Mouse (Mus musculus) lung, postnatal 25 days (tissue): ENCODE measurements around the gene Cblb.

Experiments
- DNase-seq: peaks from one replicate; pipeline ENCODE4 v3.0.0; 2022; ENCODE audit warnings: low spot score

Gene Cblb

GRCm38 (mm10) chr16:52038821-52039220 lies 7.8 kb downstream of the Cblb start:
- DNase-seq: no peak

GRCm38 (mm10) chr16:52040937-52041336 lies 9.9 kb downstream of the Cblb start:
- DNase-seq: no peak

DNA sequence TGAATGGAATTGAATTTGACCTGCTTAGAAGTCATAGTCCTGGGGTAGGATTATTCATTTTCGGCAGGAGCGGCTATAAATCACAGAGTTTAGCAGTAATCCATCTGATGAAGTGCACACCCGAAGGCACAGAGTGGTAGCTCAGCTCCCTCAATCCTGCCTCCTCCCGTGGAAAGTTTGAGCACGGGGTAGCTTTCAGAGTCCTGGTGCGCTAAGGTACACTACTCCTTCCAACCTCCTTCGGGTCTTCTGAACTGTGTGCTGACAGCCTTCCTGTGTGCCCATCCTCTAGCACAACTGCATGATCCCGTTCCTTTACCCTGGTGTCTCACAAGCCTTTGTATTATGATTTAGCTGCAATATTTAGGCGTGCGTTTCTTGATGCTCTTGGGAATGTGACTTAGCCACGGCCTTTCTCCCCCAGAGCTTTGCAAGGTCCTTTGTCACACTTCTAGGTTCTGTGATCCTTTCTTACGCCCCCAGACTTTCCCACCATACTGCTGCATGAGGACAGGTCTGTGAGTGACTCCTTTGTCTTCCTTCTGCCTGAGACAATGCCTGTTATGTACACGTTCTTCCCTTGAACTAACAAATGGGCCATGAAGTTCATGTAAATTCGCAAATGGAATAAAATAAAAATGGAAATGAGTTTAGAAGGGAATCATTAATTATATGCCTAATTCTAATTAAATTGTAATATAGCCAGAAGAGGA lies 11.8 kb downstream of the Cblb start:
- no peak for DNase-seq

DNA sequence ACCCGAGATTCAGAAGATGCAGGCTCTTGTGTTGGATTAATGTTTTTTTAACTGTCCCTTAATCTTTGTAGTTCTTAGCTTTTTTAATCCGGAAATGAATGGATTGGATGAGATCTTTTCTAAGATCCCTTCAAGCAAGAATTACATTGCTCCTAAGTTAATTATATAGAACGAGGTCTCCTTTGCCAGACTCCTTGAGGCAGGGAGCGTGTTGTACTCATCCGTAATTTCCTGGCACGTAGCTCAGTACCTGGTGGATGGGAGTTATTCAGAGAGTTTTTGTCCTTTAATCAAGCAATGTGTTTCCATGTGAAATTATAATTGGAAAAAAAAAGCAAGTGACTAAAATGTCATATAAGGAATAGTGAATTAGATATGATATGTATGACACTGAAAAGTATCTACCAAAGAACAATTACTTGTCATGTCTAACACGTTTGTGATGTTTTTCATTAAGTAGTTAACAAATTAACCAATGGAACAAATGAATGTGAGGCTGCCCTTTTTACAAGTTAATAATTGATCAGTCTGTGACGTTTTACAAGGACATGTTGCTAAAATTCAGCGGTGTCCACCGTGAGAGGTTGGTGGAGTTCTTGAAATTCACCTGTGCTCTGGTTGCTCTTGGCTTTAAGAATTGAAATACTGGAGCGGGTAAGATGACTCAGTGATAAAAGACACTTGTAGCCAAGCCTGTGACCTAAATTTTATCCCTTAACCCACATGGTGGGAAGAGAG lies 12.5 kb downstream of the Cblb start:
- DNase-seq: no peak

DNA sequence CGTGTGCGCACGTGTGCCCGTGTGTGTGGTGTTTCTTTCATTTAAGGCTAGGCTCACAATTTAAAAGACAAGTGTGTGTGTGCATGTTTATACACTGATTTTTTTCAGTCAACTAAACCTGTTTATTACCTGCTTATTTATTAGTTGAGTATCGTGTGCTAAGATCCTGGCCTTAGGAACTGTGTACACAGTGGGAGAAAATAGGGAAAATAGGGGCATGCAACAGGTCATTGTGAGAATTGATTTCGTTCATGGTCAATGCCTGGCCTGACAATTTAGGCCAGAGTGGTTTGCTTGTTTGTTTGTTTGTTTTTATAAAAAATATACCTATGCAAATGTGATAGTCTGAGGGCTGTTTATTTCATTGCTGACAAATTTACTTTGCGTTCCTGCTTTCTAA lies 13.5 kb downstream of the Cblb start:
- DNase-seq: no peak

GRCm38 (mm10) chr16:52044985-52045384 lies 14.0 kb downstream of the Cblb start:
- no peak for DNase-seq

DNA sequence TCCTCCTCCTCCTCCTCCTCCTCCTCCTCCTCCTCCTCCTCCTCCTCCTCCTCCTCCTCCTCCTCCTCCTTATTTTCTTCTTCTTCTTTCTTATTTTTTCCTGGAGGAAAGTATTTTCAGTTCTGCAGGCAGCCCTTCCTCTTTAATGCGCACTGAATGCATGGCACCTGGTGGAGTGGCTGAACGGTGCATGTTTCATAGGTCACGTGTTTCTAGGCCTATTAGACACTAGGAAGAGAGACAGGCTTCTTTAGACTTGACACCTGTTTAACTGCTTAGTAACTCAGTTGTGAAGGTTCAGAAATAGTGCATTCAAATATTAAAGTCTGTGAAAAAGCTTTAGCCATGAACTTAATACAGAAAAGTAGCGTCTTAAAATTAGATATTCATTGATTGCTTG lies 15.4 kb downstream of the Cblb start:
- DNase-seq: no peak

DNA sequence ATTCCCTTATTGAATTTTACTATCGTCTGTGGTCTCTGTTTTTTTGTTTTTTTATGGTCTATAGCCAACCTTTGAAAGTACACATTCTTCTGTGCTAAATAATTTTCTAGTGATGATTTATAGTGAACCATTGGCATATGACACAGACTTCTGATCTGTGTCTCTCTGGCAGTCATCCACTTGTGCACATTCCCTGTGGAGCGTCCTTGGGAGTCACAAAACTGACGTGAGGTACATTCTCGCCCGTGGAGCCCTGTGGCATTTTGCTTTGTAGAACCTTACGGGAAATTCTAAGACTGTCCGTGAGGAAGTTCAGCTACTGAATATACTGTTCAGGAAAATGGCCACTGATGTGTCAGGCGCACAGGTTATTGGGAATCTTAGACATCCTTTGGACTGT lies 20.1 kb downstream of the Cblb start:
- DNase-seq: no peak

DNA sequence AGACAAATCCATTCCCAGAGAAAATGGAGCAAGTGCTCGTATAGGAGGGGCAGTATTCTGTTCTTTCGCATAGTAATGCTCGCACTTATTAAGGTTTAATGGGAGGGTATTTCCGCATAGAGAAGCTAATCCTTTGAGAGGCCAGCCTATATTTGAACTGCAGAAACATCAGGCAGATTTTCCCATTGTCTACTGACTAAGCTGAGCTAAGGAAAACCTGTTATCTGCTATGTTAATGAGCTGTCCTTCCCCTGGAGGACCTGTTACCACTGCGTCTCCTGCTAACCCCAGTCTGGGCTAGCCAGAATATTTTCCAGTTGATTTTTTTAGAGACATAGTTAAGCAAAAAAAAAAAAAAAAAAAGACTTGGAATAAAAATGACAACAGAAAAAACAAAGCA lies 21.7 kb downstream of the Cblb start:
- no peak for DNase-seq

- no peak for DNase-seq
Measured at GRCm38 (mm10) chr16:52055236-52055635, 24.2 kb downstream of the Cblb start.

GRCm38 (mm10) chr16:52056164-52056563 lies 25.1 kb downstream of the Cblb start:
- peak; percentile 66 for DNase-seq

DNA sequence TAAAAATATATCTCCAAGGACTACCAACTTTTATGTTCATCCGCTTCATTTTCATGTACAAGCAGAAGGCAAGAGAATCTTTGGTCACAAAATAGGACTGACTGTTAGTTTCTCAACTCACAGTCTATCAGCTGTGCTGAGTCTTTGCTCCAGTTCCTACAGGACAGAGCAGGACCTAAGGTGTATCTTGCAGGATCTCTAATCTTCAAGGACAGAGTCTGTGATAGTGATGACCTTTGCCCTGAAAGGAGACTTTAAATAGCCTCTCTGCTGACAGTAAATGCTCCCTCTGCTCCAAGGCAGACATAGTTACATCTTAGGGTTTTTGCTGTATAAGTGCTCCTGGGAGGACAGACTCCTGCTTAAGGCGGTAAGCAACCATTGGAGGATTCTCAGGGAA lies 26.3 kb downstream of the Cblb start:
- no peak for DNase-seq

- no peak for DNase-seq
Measured at GRCm38 (mm10) chr16:52059535-52059934, 28.5 kb downstream of the Cblb start.

- DNase-seq: peak; percentile 81
Measured at GRCm38 (mm10) chr16:52060100-52060719, 29.2 kb downstream of the Cblb start.

GRCm38 (mm10) chr16:52061015-52061481 lies 30.0 kb downstream of the Cblb start:
- DNase-seq: peak; percentile 73

DNA sequence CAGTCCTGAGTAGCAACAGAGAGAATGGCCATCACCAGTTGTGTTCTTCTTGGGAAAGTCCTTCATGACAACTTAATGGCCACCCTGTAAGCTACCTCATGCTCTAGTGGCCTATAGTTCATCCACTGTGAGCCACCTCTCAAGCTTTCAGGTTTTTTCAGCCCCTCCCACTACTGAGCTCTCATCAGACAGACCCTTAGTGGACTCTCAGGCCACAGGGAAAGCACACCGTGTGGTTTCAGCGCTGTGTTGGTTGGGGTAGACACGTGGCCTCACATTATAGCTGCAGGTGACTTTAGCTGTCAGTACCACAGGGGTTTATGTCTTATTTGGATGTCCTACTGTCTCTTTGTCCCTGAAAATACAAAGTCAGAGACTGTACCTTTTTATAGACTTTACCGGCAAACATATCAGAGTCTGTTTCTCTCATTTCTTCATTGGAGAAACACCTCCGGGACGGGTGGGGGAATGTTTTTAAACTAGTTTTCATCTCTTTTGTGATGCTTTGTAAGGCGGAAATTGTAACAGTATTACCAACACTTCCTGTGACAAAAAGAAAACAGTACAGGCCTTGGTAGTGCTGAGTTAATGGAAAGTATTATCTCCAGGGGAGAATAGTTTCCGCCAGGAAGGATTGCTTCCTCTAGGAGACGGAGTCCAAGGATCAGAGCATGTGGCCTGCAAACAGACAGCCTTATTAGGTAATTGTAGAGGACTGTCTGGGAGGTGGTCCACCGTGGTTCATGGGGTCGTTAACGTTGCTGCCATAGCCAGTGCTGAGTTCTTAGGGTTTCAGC lies 33.5 kb downstream of the Cblb start:
- DNase-seq: peak; percentile 62

DNA sequence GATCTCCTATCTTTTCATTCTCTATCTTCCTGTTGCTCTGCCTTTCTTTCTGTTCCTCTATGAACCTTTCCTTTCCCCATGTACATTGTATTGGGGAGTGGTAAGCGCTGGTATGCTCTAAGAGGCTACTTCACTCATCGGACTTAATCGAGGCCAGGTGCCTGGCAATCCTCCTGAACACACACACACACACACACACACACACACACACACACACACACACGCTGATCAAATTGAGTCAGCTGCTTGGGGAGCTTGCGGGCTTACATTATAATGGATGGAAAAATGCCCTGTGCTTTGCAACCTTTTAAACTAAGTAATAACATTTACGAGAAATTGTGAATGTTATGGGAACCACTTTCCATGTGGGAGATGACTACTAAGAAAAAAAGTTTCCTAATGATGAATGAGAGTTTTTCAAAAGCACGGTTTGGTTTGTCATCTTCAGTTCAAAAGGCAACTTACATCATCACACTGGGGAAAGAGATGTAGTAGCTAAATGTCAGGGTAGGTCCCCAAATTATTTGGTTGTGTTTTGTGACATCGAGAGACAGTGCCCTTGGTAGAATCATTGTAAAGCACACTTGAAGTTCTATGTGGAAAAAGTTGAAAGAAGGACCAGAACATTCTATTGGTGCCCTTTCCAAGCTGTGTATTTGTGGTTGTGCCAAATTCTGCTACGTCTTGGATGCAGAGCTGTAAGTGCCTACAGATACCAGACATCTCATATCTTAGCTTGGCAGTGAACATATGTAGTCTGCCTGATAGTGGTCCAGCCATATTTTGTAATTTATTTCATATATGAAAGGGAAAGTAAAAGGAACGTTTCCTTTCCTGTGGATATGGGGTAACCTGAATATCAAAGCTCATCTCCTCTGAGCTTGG lies 36.8 kb downstream of the Cblb start:
- DNase-seq: no peak

- no peak for DNase-seq
Measured at GRCm38 (mm10) chr16:52068517-52068874, 37.5 kb downstream of the Cblb start.

- no peak for DNase-seq
Measured at GRCm38 (mm10) chr16:52069648-52070047, 38.6 kb downstream of the Cblb start.

DNA sequence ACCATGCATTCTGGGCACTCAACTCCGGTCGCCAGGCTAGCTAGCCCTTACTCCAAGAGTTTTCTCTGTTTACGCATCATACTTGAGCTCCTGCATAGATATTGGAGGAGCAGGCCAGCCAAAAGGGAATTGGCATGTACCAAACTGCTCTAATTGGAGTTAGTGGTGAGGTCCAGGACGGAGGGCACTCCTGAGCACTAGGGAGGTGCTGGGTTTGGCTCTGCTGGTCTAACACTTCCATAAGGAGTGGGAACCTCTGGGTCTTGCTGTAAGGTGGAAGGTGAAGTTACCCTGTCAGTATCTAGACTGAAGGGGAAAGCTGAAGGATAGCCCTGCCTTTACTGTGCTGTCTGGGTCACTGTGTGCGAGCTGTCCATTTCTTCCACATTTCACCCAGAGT lies 39.1 kb downstream of the Cblb start:
- DNase-seq: no peak

DNA sequence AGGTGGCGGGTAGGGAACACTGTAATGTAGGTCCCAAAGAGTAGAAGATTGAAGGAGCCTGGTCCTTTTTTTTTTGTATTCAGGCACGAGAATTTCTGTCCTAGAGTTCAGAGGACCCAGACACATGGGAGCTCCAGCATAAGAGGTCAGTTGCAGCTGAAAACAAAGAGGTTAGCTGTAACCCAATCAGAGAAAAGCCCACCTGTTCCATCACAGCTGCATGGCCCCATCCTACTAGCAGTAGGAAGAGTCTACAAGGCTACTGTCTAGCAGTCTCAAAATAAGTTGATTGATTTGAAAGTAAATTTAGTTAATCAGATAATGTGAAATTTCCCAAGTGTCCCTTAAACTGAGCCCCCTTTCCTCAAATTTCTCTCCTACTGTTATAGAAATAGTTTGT lies 40.3 kb downstream of the Cblb start:
- no peak for DNase-seq
